Mouse (Mus musculus) testis, adult 2 months (tissue): ENCODE results near the gene Trim27.

Experiments
- CTCF ChIP-seq: fragments of 200-500 bp; IDR thresholded peaks from 2 replicates; pipeline ENCODE4 v1.5.1; 2012; ENCODE audit warnings: low read depth, mild to moderate bottlenecking, inconsistent platforms, low read length, moderate library complexity; ENCODE audit not compliant: control insufficient read depth, insufficient read depth, insufficient replicate concordance
- POLR2A ChIP-seq: fragments of 200-500 bp; IDR thresholded peaks from 2 replicates; pipeline ENCODE4 v1.6.1; 2012; ENCODE audit warnings: low read depth, mild to moderate bottlenecking, inconsistent platforms, low read length, moderate library complexity; ENCODE audit not compliant: control insufficient read depth

DNA sequence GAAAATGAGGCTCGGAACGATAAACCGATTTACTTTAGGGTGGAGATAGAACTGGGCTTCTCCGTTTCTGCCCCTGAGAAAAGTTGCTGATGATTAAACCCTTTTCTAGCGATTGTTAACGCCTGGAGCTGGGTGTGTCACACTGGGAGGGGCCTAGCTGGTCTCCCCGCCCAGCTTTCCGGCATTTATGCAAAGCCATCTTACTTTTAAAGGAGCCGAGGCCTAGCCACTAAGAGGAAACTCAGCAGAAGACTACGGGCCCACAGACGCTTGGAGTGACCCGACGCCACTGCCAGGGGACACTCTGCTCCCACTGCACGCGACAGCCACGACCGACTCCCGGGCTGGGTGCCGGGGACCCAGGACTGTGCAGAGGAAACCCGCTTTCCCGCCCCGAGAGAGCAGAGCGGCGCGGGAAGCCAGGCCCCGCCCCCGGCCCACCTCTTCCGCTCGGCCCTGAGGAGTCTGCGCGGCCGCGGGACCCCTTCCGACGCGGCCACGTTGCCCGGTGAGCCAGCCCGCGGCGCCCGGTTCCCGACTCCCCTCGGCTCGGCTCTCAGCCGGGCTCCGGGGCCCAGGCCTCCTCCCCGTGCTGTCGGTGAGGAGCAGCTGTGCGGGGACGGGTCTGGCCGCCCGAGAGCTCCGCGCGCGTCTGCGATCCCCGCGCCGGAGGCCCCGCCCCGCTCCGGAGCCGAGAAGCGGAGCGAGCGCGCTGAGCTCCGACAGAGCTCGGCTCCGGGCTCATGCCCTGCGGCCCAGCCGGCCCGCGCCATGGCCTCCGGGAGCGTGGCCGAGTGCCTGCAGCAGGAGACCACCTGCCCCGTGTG lies 692 bp downstream of the Trim27 start:
- TF ChIP-seq CTCF (no peak; the same call in 1 of the 2 replicates), POLR2A (peak; percentile 46)
